Mouse (Mus musculus): ENCODE data around the gene Tenm2. TPM values are rescaled to one million over a fixed set of nuclear protein-coding genes. Genes with fewer than 3 reads are reported as not detected.

Gene Tenm2
- polyA plus RNA-seq, 1 experiment from 2014 or later = not detected

GRCm38 (mm10) chr11:36302913-36303371, 932.8 kb downstream of the Tenm2 start:
- H3K4me1 ChIP-seq (ENCODE audit: insufficient read depth) = no peaks in the 10 kb centered on the region
- no peaks in the 10 kb centered on the region for H3K36me3 ChIP-seq (replicated peaks; ENCODE audit: insufficient read depth, low read length)
- no peaks in the 10 kb centered on the region for H3K9me3 ChIP-seq (ENCODE audit: low read length)
- no peak for DNase-seq
- no peak for ATAC-seq
- TF ChIP-seq CTCF (IDR thresholded peaks at IDR 0.05; ENCODE audit: low read depth) (no peak), EP300 (IDR thresholded peaks at IDR 0.05; ENCODE audit: low read depth) (no peak)
- 70% methylated on average over 2 of the region's 2 CpGs for WGBS (ENCODE audit: insufficient replicate concordance)
- H3K27me3 ChIP-seq (ENCODE audit: insufficient read depth, low read length) = no peaks in the 10 kb centered on the region
- H3K4me3 ChIP-seq (ENCODE audit: low read depth, low read length) = no peak overlapping the region
- no peak overlapping the region for H3K9ac ChIP-seq (replicated peaks)
- H3K4me2 ChIP-seq (ENCODE audit: low read depth, low read length) = no peak overlapping the region
- no peak overlapping the region for H3K27ac ChIP-seq (ENCODE audit: low read depth)

DNA sequence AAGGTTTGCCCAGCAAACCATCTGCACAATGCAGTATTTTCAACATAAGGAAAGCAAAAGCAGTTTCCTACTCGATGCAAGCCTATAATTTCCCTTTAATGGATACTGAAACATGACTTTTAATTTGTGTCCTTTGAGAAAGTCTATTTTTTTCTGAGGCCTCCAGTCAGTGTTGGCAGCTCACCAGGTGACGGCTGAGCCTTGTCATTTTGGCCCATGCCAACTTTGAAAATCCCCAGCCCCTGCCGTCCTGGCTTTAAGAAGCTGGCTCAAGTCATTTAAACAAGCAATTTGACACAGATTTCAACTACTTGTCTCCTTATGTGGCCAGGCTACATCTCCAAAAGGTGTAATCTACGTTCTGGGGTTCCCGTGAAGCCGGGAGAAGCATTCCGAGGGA, 933.7 kb downstream of the Tenm2 start:
- 72% methylated on average over 7 of the region's 7 CpGs for WGBS (ENCODE audit: insufficient replicate concordance)
- Histone ChIP-seq H3K4me2 (ENCODE audit: low read depth, low read length) (no peak overlapping the region), H3K4me3 (ENCODE audit: low read depth, low read length) (no peak overlapping the region), H3K27ac (ENCODE audit: low read depth) (no peak overlapping the region), H3K9me3 (ENCODE audit: low read length) (no peaks in the 10 kb centered on the region), H3K36me3 (replicated peaks; ENCODE audit: insufficient read depth, low read length) (no peaks in the 10 kb centered on the region), H3K27me3 (ENCODE audit: insufficient read depth, low read length) (no peaks in the 10 kb centered on the region), H3K4me1 (ENCODE audit: insufficient read depth) (no peaks in the 10 kb centered on the region), H3K9ac (replicated peaks) (no peak overlapping the region)
- DNase-seq = no peak
- no peak for ATAC-seq
- TF ChIP-seq EP300 (IDR thresholded peaks at IDR 0.05; ENCODE audit: low read depth) (no peak), CTCF (IDR thresholded peaks at IDR 0.05; ENCODE audit: low read depth) (no peak)

DNA sequence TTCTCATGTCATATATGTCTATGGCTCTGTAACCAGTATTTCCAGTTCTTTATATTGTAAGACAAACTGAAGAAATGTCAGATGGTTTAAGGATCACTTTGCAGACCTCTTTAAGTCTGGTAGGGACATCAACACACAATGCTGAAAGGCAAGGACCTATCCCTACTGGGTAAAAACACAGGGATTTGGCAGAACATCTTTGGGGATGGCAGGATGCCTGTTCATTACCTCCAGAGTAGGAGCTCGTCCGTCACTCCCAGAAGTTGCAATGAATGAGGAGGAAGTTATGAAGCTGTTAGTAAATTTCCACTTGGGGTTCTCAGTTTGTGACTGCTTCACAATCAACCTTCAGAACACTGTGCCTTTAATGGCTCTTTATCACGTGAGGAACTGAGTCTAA, 939.2 kb downstream of the Tenm2 start:
- Histone ChIP-seq H3K27me3 (ENCODE audit: insufficient read depth, low read length) (no peaks in the 10 kb centered on the region), H3K9me3 (ENCODE audit: low read length) (no peaks in the 10 kb centered on the region), H3K4me2 (ENCODE audit: low read depth, low read length) (no peak overlapping the region), H3K36me3 (replicated peaks; ENCODE audit: insufficient read depth, low read length) (no peaks in the 10 kb centered on the region), H3K4me1 (ENCODE audit: insufficient read depth) (no peaks in the 10 kb centered on the region), H3K27ac (ENCODE audit: low read depth) (no peak overlapping the region), H3K9ac (replicated peaks) (no peak overlapping the region), H3K4me3 (ENCODE audit: low read depth, low read length) (no peak overlapping the region)
- ATAC-seq = no peak
- no peak for DNase-seq
- 68% methylated on average over 3 of the region's 3 CpGs for whole genome bisulfite sequencing (ENCODE audit: insufficient replicate concordance)
- TF ChIP-seq EP300 (IDR thresholded peaks at IDR 0.05; ENCODE audit: low read depth) (no peak), CTCF (IDR thresholded peaks at IDR 0.05; ENCODE audit: low read depth) (no peak)

DNA sequence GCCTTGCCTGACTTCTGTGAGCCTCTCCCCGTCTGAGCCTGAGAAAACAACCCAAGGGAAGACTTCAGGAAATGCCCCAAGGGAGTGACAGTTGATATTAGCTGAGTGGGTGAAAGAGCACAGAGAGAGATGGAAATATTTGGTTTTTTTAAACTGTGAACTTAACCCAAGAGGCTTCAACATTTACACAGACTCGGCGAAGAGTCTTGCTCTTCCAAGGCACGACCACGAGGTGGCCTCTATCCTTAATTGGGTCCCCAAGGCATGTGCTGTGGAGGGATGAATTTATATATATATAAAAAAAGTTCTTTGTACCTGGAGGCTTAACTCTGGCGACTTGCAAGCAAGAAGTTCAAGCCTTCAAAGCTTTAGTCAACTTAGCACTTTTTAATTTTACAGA, 943.6 kb downstream of the Tenm2 start:
- no peak overlapping the region for H3K4me2 ChIP-seq (ENCODE audit: low read depth, low read length)
- no peak for TF ChIP-seq CTCF (IDR thresholded peaks at IDR 0.05; ENCODE audit: low read depth)
- no peak overlapping the region for H3K27ac ChIP-seq (ENCODE audit: low read depth)
- H3K4me1 ChIP-seq (ENCODE audit: insufficient read depth) = no peaks in the 10 kb centered on the region
- no peaks in the 10 kb centered on the region for H3K27me3 ChIP-seq (ENCODE audit: insufficient read depth, low read length)
- no peaks in the 10 kb centered on the region for H3K9me3 ChIP-seq (ENCODE audit: low read length)
- ATAC-seq (no peak), DNase-seq (no peak)
- no peaks in the 10 kb centered on the region for H3K36me3 ChIP-seq (replicated peaks; ENCODE audit: insufficient read depth, low read length)
- 42% methylated on average over 6 of the region's 6 CpGs for WGBS (ENCODE audit: insufficient replicate concordance)
- no peak overlapping the region for H3K4me3 ChIP-seq (ENCODE audit: low read depth, low read length)
- H3K9ac ChIP-seq (replicated peaks) = no peak overlapping the region

DNA sequence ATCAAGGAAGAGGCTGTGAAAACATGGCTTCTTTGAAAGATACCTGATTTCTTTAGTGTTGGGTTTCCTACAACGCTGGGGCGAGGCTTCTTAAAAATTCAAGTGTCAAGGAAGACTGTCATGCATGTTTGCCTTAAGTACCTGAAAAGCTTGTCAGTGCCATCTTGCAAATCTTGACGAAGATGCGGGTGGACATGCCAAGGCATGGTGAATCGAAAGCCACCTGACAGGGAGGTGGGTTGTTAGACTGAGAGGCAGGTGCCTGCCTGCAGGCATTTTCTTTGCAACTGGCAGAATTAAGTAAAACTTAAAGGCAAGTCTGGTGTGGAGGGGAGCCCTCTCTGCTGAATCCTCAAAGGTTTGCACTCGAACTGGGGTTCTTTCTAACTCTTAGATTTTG, 949.5 kb downstream of the Tenm2 start:
- Histone ChIP-seq H3K27me3 (ENCODE audit: insufficient read depth, low read length) (no peaks in the 10 kb centered on the region), H3K4me3 (ENCODE audit: low read depth, low read length) (no peak overlapping the region), H3K4me1 (ENCODE audit: insufficient read depth) (no peaks in the 10 kb centered on the region), H3K36me3 (replicated peaks; ENCODE audit: insufficient read depth, low read length) (no peaks in the 10 kb centered on the region), H3K27ac (ENCODE audit: low read depth) (no peak overlapping the region), H3K4me2 (ENCODE audit: low read depth, low read length) (no peak overlapping the region), H3K9me3 (ENCODE audit: low read length) (no peaks in the 10 kb centered on the region), H3K9ac (replicated peaks) (no peak overlapping the region)
- 67% methylated on average over 6 of the region's 6 CpGs for WGBS (ENCODE audit: insufficient replicate concordance)
- ATAC-seq (no peak), DNase-seq (peak; percentile 4)
- TF ChIP-seq EP300 (IDR thresholded peaks at IDR 0.05; ENCODE audit: low read depth) (no peak), CTCF (IDR thresholded peaks at IDR 0.05; ENCODE audit: low read depth) (no peak)

GRCm38 (mm10) chr11:36280533-36280932, 955.2 kb downstream of the Tenm2 start:
- no peak overlapping the region for H3K4me2 ChIP-seq (ENCODE audit: low read depth, low read length)
- ATAC-seq (no peak), DNase-seq (peak; percentile 1)
- H3K4me3 ChIP-seq (ENCODE audit: low read depth, low read length) = no peak overlapping the region
- 63% methylated on average over 7 of the region's 7 CpGs for WGBS (ENCODE audit: insufficient replicate concordance)
- no peaks in the 10 kb centered on the region for H3K9me3 ChIP-seq (ENCODE audit: low read length)
- no peak overlapping the region for H3K27ac ChIP-seq (ENCODE audit: low read depth)
- no peaks in the 10 kb centered on the region for H3K36me3 ChIP-seq (replicated peaks; ENCODE audit: insufficient read depth, low read length)
- no peak overlapping the region for H3K9ac ChIP-seq (replicated peaks)
- H3K27me3 ChIP-seq (ENCODE audit: insufficient read depth, low read length) = no peaks in the 10 kb centered on the region
- no peaks in the 10 kb centered on the region for H3K4me1 ChIP-seq (ENCODE audit: insufficient read depth)
- TF ChIP-seq EP300 (IDR thresholded peaks at IDR 0.05; ENCODE audit: low read depth) (no peak), CTCF (IDR thresholded peaks at IDR 0.05; ENCODE audit: low read depth) (no peak)

GRCm38 (mm10) chr11:36277903-36278215, 957.9 kb downstream of the Tenm2 start:
- no peak overlapping the region for H3K4me2 ChIP-seq (ENCODE audit: low read depth, low read length)
- no peak overlapping the region for H3K27ac ChIP-seq (ENCODE audit: low read depth)
- no peaks in the 10 kb centered on the region for H3K9me3 ChIP-seq (ENCODE audit: low read length)
- no peaks in the 10 kb centered on the region for H3K36me3 ChIP-seq (replicated peaks; ENCODE audit: insufficient read depth, low read length)
- 78% methylated on average over 9 of the region's 9 CpGs for WGBS (ENCODE audit: insufficient replicate concordance)
- no peak overlapping the region for H3K4me3 ChIP-seq (ENCODE audit: low read depth, low read length)
- no peaks in the 10 kb centered on the region for H3K4me1 ChIP-seq (ENCODE audit: insufficient read depth)
- TF ChIP-seq CTCF (IDR thresholded peaks at IDR 0.05; ENCODE audit: low read depth) (no peak), EP300 (IDR thresholded peaks at IDR 0.05; ENCODE audit: low read depth) (no peak)
- no peaks in the 10 kb centered on the region for H3K27me3 ChIP-seq (ENCODE audit: insufficient read depth, low read length)
- no peak for DNase-seq
- H3K9ac ChIP-seq (replicated peaks) = no peak overlapping the region
- no peak for ATAC-seq
